Mouse (Mus musculus): ENCODE results near the gene Ccdc88a. TPM values are rescaled to one million over a fixed set of nuclear protein-coding genes. Genes with fewer than 3 reads are reported as not detected.

Gene Ccdc88a
- polyA plus RNA-seq, 1 experiment from 2014 or later, result 25.0 TPM

GRCm38 (mm10) chr11:29548504-29549424 lies 175.3 kb downstream of the Ccdc88a start:
- 26% methylated on average over 23 of the region's 23 CpGs for WGBS (ENCODE audit: insufficient replicate concordance)
- Histone ChIP-seq H3K9ac (ENCODE audit: low read depth, low read length) (peak overlapping the region; percentile 92), H3K9me3 (replicated peaks; ENCODE audit: control insufficient read depth, low read length) (no peaks in the 10 kb centered on the region), H3K27me3 (ENCODE audit: control insufficient read depth, insufficient read depth, low read length) (no peaks in the 10 kb centered on the region), H3K4me3 (ENCODE audit: low read depth, low read length) (peak overlapping the region; percentile 81), H3K27ac (ENCODE audit: low read depth, low read length) (no peak overlapping the region; the same call in 1 of the 2 replicates), H3K36me3 (ENCODE audit: control insufficient read depth, insufficient read depth, low read length) (peaks cover 18% of the 10 kb centered on the region), H3K4me1 (ENCODE audit: control insufficient read depth, insufficient read depth, low read length) (peaks cover 4% of the 10 kb centered on the region; the same call in 1 of the 2 replicates), H3K4me2 (peak overlapping the region; percentile 70)
- no peak for ATAC-seq (replicated peaks; ENCODE audit: insufficient number of reproducible peaks, low FRiP score, low TSS enrichment)

- H3K4me1 ChIP-seq (ENCODE audit: control insufficient read depth, insufficient read depth, low read length), result peaks cover 4% of the 10 kb centered on the region; the same call in 1 of the 2 replicates
- H3K9me3 ChIP-seq (replicated peaks; ENCODE audit: control insufficient read depth, low read length), result no peaks in the 10 kb centered on the region
- no peaks in the 10 kb centered on the region for H3K27me3 ChIP-seq (ENCODE audit: control insufficient read depth, insufficient read depth, low read length)
- H3K4me2 ChIP-seq, result no peak overlapping the region
- no peak overlapping the region for H3K4me3 ChIP-seq (ENCODE audit: low read depth, low read length)
- H3K36me3 ChIP-seq (ENCODE audit: control insufficient read depth, insufficient read depth, low read length), result peaks cover 12% of the 10 kb centered on the region
- H3K9ac ChIP-seq (ENCODE audit: low read depth, low read length), result no peak overlapping the region
- no peak for ATAC-seq (replicated peaks; ENCODE audit: insufficient number of reproducible peaks, low FRiP score, low TSS enrichment)
- no peak overlapping the region for H3K27ac ChIP-seq (ENCODE audit: low read depth, low read length)
- WGBS (ENCODE audit: insufficient replicate concordance), result 84% methylated on average over 1 of the region's 1 CpGs
Observed at GRCm38 (mm10) chr11:29549425-29549778, 175.9 kb downstream of the Ccdc88a start.

Other genes starting within 250 kb of the Ccdc88a start
- gene Pnpt1, start 242.9 kb upstream of the Ccdc88a start, polyA plus RNA-seq (2014; fragmentation: Nextera tagmentation; extraction: Ambion mirVana), result 49.1 and 51.7 TPM in 2 replicates
- gene Ppp4r3b, start 200.8 kb upstream of the Ccdc88a start, polyA plus RNA-seq (2014; fragmentation: Nextera tagmentation; extraction: Ambion mirVana), result 42.3 and 47.3 TPM in 2 replicates
- 41.8 and 46.3 TPM in 2 replicates for gene Cfap36, start 126.2 kb upstream of the Ccdc88a start, polyA plus RNA-seq (2014; fragmentation: Nextera tagmentation; extraction: Ambion mirVana)
- 29.1 and 32.8 TPM in 2 replicates for gene Prorsd1, start 141.4 kb downstream of the Ccdc88a start, polyA plus RNA-seq (2014; fragmentation: Nextera tagmentation; extraction: Ambion mirVana)
- gene Mtif2, start 152.8 kb downstream of the Ccdc88a start, polyA plus RNA-seq (2014; fragmentation: Nextera tagmentation; extraction: Ambion mirVana), result 32.3 and 33.5 TPM in 2 replicates
- 0.07 and 0.17 TPM in 2 replicates for gene Clhc1, start 174.3 kb downstream of the Ccdc88a start, polyA plus RNA-seq (2014; fragmentation: Nextera tagmentation; extraction: Ambion mirVana)
- gene Rps27a, start 174.5 kb downstream of the Ccdc88a start, polyA plus RNA-seq (2014; fragmentation: Nextera tagmentation; extraction: Ambion mirVana), result 813 and 895 TPM in 2 replicates

Data from heart, embryonic 11.5 days (tissue).